Mouse (Mus musculus) cortical plate, adult 2 months (tissue): Measurements from ENCODE around the gene Syt16.

Experiments used
- CTCF ChIP-seq: fragments of 200-500 bp; IDR thresholded peaks from 2 replicates; pipeline ENCODE4 v1.5.1; 2011; ENCODE audit warnings: mild to moderate bottlenecking, control low read depth, low read length; ENCODE audit not compliant: insufficient read depth; ENCODE audit errors: extremely low read depth
- POLR2A ChIP-seq: fragments of 200-500 bp; IDR thresholded peaks from 2 replicates; pipeline ENCODE4 v1.6.1; 2011; ENCODE audit warnings: mild to moderate bottlenecking, low read length, control low read depth; ENCODE audit not compliant: insufficient read depth; ENCODE audit errors: extremely low read depth

- no peak for TF ChIP-seq CTCF
- TF ChIP-seq POLR2A, result no peak
These were observed 78.6 kb downstream of the Syt16 start for GRCm38 (mm10) chr12:74076091-74076490.
